Comparison of ENCODE assay signal across 9 mouse cellular contexts in genomic region chr3:138443465-138443771, GRCm38 (mm10). TPM values are rescaled to one million over a fixed set of nuclear protein-coding genes. Genes with fewer than 3 reads are reported as not detected.
DNase-seq lines count a peak whose midpoint lies in the region; ATAC-seq and TF ChIP-seq lines count a peak whose summit lies in the region.
"Had no signal": no experiment of that assay in that cellular context is flagged by ENCODE, and none has a peak within 500 bp of the region (broad histone marks: within the 10 kb centered on the region; RNA-seq: fewer than 3 reads in every experiment).

No protein-coding gene starts in this region.

- no peaks in the 10 kb centered on the region for H3K9me3 ChIP-seq in heart, postnatal 0 days (replicated peaks; ENCODE audit: control insufficient read depth, low read length)
- no peaks in the 10 kb centered on the region for H3K9me3 ChIP-seq in hindbrain, embryonic 12.5 days (replicated peaks)
- H3K9me3 ChIP-seq in midbrain, embryonic 13.5 days: no peaks in the 10 kb centered on the region

- H3K4me3 ChIP-seq in heart, postnatal 0 days (ENCODE audit: low read depth, low read length): peak overlapping the region; percentile 98
- peak overlapping the region; percentile 85 for H3K4me3 ChIP-seq in hindbrain, embryonic 12.5 days
- peak overlapping the region; percentile 84 for H3K4me3 ChIP-seq in midbrain, embryonic 13.5 days (replicated peaks)

- CTCF ChIA-PET in Patski (lab: Charles Lee): interaction anchor here (1.3 to 1.9 kb wide), 4 partner anchors 10 to 254 kb away, joined by 3 to 6 read pairs (median 4); no protein-coding TSS in a partner anchor

- H3K27ac ChIP-seq in heart, postnatal 0 days (ENCODE audit: low read depth): peak overlapping the region; percentile 95
- peak overlapping the region; percentile 88; the same call in 1 of the 2 replicates for H3K27ac ChIP-seq in hindbrain, embryonic 12.5 days
- peak overlapping the region; percentile 89; the same call in 1 of the 2 replicates for H3K27ac ChIP-seq in midbrain, embryonic 13.5 days

- peak overlapping the region; percentile 93 for H3K9ac ChIP-seq in heart, postnatal 0 days (replicated peaks; ENCODE audit: low read depth, low read length)
- H3K9ac ChIP-seq in hindbrain, embryonic 12.5 days: peak overlapping the region; percentile 87
- H3K9ac ChIP-seq in midbrain, embryonic 13.5 days (replicated peaks): peak overlapping the region; percentile 90

- TF ChIP-seq EP300 in heart, postnatal 0 days (IDR thresholded peaks at IDR 0.05; ENCODE audit: low read depth): no peak

- peak overlapping the region; percentile 82 for H3K4me2 ChIP-seq in heart, postnatal 0 days (ENCODE audit: low read depth, low read length)
- H3K4me2 ChIP-seq in hindbrain, embryonic 12.5 days (replicated peaks): peak overlapping the region; percentile 70
- peak overlapping the region; percentile 77 for H3K4me2 ChIP-seq in midbrain, embryonic 13.5 days (replicated peaks)

- POLR2A ChIA-PET in Patski (lab: Charles Lee): no interaction called here

- in situ Hi-C loops in Patski (cut with MboI; ENCODE audit: low pct_unique_long_range_greater_than_20kb): loop anchor here (10.0 to 25.0 kb wide), 2 partner anchors 456 to 569 kb away; partner anchors contain the start of gene Dapp1

- TF ChIP-seq CTCF in heart, postnatal 0 days (IDR thresholded peaks at IDR 0.05; ENCODE audit: low read depth): no peak
- TF ChIP-seq CTCF in Patski (IDR thresholded peaks at IDR 0.05): no peak

- ATAC-seq in heart, postnatal 0 days (ENCODE audit: insufficient read depth, low read depth): no peak
- ATAC-seq in Patski: peak; percentile 0
- peak; percentile 4 for ATAC-seq in hindbrain, embryonic 12.5 days (ENCODE audit: low FRiP score)
- ATAC-seq in midbrain, embryonic 13.5 days: peak; percentile 0; the same call in 1 of the 2 replicates

- H3K4me1 ChIP-seq in heart, postnatal 0 days (ENCODE audit: control insufficient read depth, insufficient read depth): peaks cover 11% of the 10 kb centered on the region; the same call in 1 of the 2 replicates
- peaks cover 9% of the 10 kb centered on the region for H3K4me1 ChIP-seq in hindbrain, embryonic 12.5 days
- peaks cover 23% of the 10 kb centered on the region for H3K4me1 ChIP-seq in midbrain, embryonic 13.5 days (replicated peaks)

- WGBS in heart, postnatal 0 days: 3% methylated on average over 9 of the region's 9 CpGs
- 8% methylated on average over 9 of the region's 9 CpGs for WGBS in hindbrain, embryonic 12.5 days
- 4% methylated on average over 9 of the region's 9 CpGs for WGBS in midbrain, embryonic 13.5 days

- DNase-seq in heart, postnatal 0 days (ENCODE audit: low spot score): peak; percentile 17
- no peak for DNase-seq in heart, adult 9 months (ENCODE audit: low spot score in 2 of 2)
- no peak for DNase-seq in Patski (ENCODE audit: low read depth, low spot score)
- DNase-seq in adrenal gland, adult 8-10 months: no peak
- no peak for DNase-seq in spleen, postnatal 14 days (ENCODE audit: low spot score in 2 of 2)
- no peak for DNase-seq in cerebellum, adult 11-12 months

- peaks cover 34% of the 10 kb centered on the region for H3K36me3 ChIP-seq in heart, postnatal 0 days (replicated peaks; ENCODE audit: control insufficient read depth, insufficient read depth, low read length)
- H3K36me3 ChIP-seq in hindbrain, embryonic 12.5 days: peaks cover 29% of the 10 kb centered on the region
- H3K36me3 ChIP-seq in midbrain, embryonic 13.5 days: peaks cover 34% of the 10 kb centered on the region

- H3K27me3 ChIP-seq in heart, postnatal 0 days (ENCODE audit: control insufficient read depth, insufficient read depth, low read length): no peaks in the 10 kb centered on the region
- H3K27me3 ChIP-seq in Patski: no peaks in the 10 kb centered on the region
- H3K27me3 ChIP-seq in hindbrain, embryonic 12.5 days: no peaks in the 10 kb centered on the region
- no peaks in the 10 kb centered on the region for H3K27me3 ChIP-seq in midbrain, embryonic 13.5 days

RNA-seq across cellular contexts. Expression of gene Adh5, which starts 0.5 kb away (rescaled TPM):
- 115 and 137 TPM in 2 replicates for total RNA-seq in heart, postnatal 0 days (2014; rRNA removed; ENCODE audit: low replicate concordance)
- 169 and 170 TPM in 2 replicates for polyA plus RNA-seq in heart, postnatal 0 days (2015; fragmentation: Nextera tagmentation; extraction: Ambion mirVana)
- polyA plus RNA-seq in Patski (2021): 292 TPM
- 217 and 224 TPM in 2 replicates for polyA plus RNA-seq in hindbrain, embryonic 12.5 days (2016; fragmentation: Nextera tagmentation; extraction: Ambion mirVana)
- 243 and 250 TPM in 2 replicates for polyA plus RNA-seq in midbrain, embryonic 13.5 days (2015; fragmentation: Nextera tagmentation; extraction: Ambion mirVana)
- total RNA-seq in adrenal gland, adult 8-10 months (2022): 100 to 1,000 TPM; 170 to 219 (median 196) TPM

RNA-seq across cellular contexts. Expression of gene Adh4, which starts 28.2 kb away (rescaled TPM):
- not detected in 2 replicates for total RNA-seq in heart, postnatal 0 days (2014; rRNA removed; ENCODE audit: low replicate concordance)
- not detected in 2 replicates for polyA plus RNA-seq in heart, postnatal 0 days (2015; fragmentation: Nextera tagmentation; extraction: Ambion mirVana)
- polyA plus RNA-seq in Patski (2021): not detected
- not detected in 2 replicates for polyA plus RNA-seq in hindbrain, embryonic 12.5 days (2016; fragmentation: Nextera tagmentation; extraction: Ambion mirVana)
- polyA plus RNA-seq in midbrain, embryonic 13.5 days (2015; fragmentation: Nextera tagmentation; extraction: Ambion mirVana): not detected in 2 replicates
- total RNA-seq in adrenal gland, adult 8-10 months (2022): 1 to 10 TPM in 1 of 4 experiments, under 1 TPM in 2, not detected in 1; 0.28 to 1.6 (median 0.81) TPM
- total RNA-seq: gastrocnemius, postnatal 10 days had no signal

RNA-seq across cellular contexts. Expression of gene Metap1, which starts 45.9 kb away (rescaled TPM):
- total RNA-seq in heart, postnatal 0 days (2014; rRNA removed; ENCODE audit: low replicate concordance): 26.0 and 66.0 TPM in 2 replicates
- polyA plus RNA-seq in heart, postnatal 0 days (2015; fragmentation: Nextera tagmentation; extraction: Ambion mirVana): 31.4 and 33.3 TPM in 2 replicates
- 96.9 TPM for polyA plus RNA-seq in Patski (2021)
- polyA plus RNA-seq in hindbrain, embryonic 12.5 days (2016; fragmentation: Nextera tagmentation; extraction: Ambion mirVana): 46.4 and 47.5 TPM in 2 replicates
- 43.4 and 46.6 TPM in 2 replicates for polyA plus RNA-seq in midbrain, embryonic 13.5 days (2015; fragmentation: Nextera tagmentation; extraction: Ambion mirVana)
- 10 to 100 TPM; 53.9 to 62.2 (median 59.2) TPM for total RNA-seq in adrenal gland, adult 8-10 months (2022)
